Mouse (Mus musculus): ENCODE measurements around the gene Wdr37. TPM values are rescaled to one million over a fixed set of nuclear protein-coding genes. Genes with fewer than 3 reads are reported as not detected.
A peak's percentile ranks its signal among the peaks of the same experiment; 100 is the strongest.

The Wdr37 gene
- polyA plus RNA-seq, 1 experiment from 2014 or later: 49.3 TPM

DNA sequence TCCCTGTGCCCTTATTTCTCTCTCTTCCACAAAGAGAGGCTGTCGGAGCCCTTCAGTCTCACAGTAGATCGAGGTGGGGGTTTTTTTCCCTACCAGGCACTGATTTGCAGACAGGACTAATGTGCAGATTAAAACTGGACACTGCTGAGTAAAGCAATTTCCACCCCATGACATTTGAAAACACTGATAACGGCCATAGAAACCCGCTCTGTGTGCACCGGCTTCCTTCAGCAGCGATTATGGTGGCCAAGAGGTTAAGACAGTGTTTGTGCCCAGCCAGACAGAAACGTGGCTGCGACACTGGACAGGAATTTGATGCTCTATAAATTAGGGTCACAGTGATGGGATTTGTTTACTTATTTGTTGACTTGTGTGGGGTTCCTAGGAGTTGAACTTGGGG is 78.5 kb downstream of the Wdr37 start:
- H3K9ac ChIP-seq (ENCODE audit: low read length): no peak overlapping the region
- no peak for DNase-seq (ENCODE audit: low spot score)
- no peaks in the 10 kb centered on the region for H3K36me3 ChIP-seq (ENCODE audit: control insufficient read depth, insufficient read depth, low read length)
- no peaks in the 10 kb centered on the region for H3K27me3 ChIP-seq (replicated peaks; ENCODE audit: control insufficient read depth, insufficient read depth, low read length)
- no peak overlapping the region for H3K4me2 ChIP-seq (ENCODE audit: low read length)
- no peak overlapping the region for H3K27ac ChIP-seq (ENCODE audit: low read depth, low read length)
- no peak overlapping the region for H3K4me3 ChIP-seq (ENCODE audit: low read depth, low read length)
- no peak for ATAC-seq
- no peaks in the 10 kb centered on the region for H3K4me1 ChIP-seq (ENCODE audit: control insufficient read depth, insufficient read depth, low read length)
- 69% methylated on average over 8 of the region's 8 CpGs for WGBS
- H3K9me3 ChIP-seq (replicated peaks; ENCODE audit: control insufficient read depth, low read length): no peaks in the 10 kb centered on the region

DNA sequence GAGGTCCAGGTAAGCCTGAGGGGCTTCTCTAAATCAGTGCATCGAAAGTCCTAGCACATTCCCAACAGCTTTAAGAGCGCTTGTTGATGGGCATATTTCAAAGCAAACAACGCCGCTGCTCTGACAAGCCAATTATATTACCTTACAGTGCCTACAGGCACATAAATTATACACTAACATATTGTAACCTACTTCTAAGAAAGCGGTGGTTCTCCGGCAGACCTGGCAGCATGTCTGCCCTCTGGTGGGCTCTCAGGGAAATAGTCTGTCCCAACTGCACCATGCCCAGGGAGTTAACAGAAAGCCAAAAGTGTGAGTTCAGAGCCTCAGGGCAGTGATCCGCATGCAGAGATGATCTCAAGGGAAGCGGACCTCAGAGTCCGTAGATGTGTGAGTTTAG is 86.5 kb downstream of the Wdr37 start:
- Histone ChIP-seq H3K4me3 (ENCODE audit: low read depth, low read length) (no peak overlapping the region), H3K9me3 (replicated peaks; ENCODE audit: control insufficient read depth, low read length) (no peaks in the 10 kb centered on the region), H3K4me2 (ENCODE audit: low read length) (no peak overlapping the region), H3K27ac (ENCODE audit: low read depth, low read length) (no peak overlapping the region), H3K27me3 (replicated peaks; ENCODE audit: control insufficient read depth, insufficient read depth, low read length) (no peaks in the 10 kb centered on the region), H3K36me3 (ENCODE audit: control insufficient read depth, insufficient read depth, low read length) (no peaks in the 10 kb centered on the region), H3K4me1 (ENCODE audit: control insufficient read depth, insufficient read depth, low read length) (no peaks in the 10 kb centered on the region), H3K9ac (ENCODE audit: low read length) (no peak overlapping the region)
- ATAC-seq (peak; percentile 74), DNase-seq (ENCODE audit: low spot score) (peak; percentile 78)
- WGBS: 38% methylated on average over 9 of the region's 9 CpGs

- Histone ChIP-seq H3K27me3 (replicated peaks; ENCODE audit: control insufficient read depth, insufficient read depth, low read length) (no peaks in the 10 kb centered on the region), H3K4me2 (ENCODE audit: low read length) (no peak overlapping the region), H3K36me3 (ENCODE audit: control insufficient read depth, insufficient read depth, low read length) (no peaks in the 10 kb centered on the region), H3K27ac (ENCODE audit: low read depth, low read length) (no peak overlapping the region), H3K4me3 (ENCODE audit: low read depth, low read length) (no peak overlapping the region), H3K9ac (ENCODE audit: low read length) (no peak overlapping the region), H3K4me1 (ENCODE audit: control insufficient read depth, insufficient read depth, low read length) (no peaks in the 10 kb centered on the region), H3K9me3 (replicated peaks; ENCODE audit: control insufficient read depth, low read length) (no peaks in the 10 kb centered on the region)
- WGBS: 79% methylated on average over 14 of the region's 14 CpGs
- ATAC-seq (peak; percentile 64), DNase-seq (ENCODE audit: low spot score) (peak; percentile 57)
Measured at GRCm38 (mm10) chr13:8784308-8785061, 87.2 kb downstream of the Wdr37 start.

DNA sequence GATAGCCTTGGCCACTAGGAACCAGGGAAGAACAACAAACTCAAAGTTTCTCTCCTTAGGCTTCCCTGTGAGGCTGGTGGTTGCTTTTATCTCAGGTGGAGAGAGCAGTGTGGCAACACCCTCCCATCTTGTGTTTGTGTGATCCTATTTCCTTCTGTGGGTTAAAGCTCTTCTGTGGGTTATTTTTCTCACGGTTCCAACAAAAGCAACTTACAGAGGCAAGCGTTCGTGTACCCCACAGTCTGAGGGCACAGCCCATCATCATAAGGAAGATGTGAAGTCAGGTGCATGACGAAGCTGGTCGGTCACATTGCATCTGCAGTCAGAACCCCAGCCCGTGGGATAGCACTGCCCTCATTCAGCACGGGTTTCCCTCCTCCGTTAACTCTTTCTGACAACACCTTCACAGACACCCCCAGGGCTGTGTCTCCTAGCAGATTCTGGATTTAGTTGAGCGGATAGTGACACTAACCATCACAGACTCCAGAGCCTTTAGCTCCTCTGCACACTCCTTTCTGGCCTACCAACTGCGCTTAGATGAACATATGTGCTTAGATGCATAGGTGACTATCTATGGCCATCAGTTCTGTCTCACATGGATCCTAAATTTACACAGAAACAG is 87.9 kb downstream of the Wdr37 start:
- H3K4me1 ChIP-seq (ENCODE audit: control insufficient read depth, insufficient read depth, low read length): no peaks in the 10 kb centered on the region
- no peaks in the 10 kb centered on the region for H3K27me3 ChIP-seq (replicated peaks; ENCODE audit: control insufficient read depth, insufficient read depth, low read length)
- ATAC-seq (no peak), DNase-seq (ENCODE audit: low spot score) (no peak)
- H3K4me3 ChIP-seq (ENCODE audit: low read depth, low read length): no peak overlapping the region
- H3K27ac ChIP-seq (ENCODE audit: low read depth, low read length): no peak overlapping the region
- 85% methylated on average over 10 of the region's 10 CpGs for WGBS
- no peak overlapping the region for H3K9ac ChIP-seq (ENCODE audit: low read length)
- H3K9me3 ChIP-seq (replicated peaks; ENCODE audit: control insufficient read depth, low read length): no peaks in the 10 kb centered on the region
- H3K36me3 ChIP-seq (ENCODE audit: control insufficient read depth, insufficient read depth, low read length): no peaks in the 10 kb centered on the region
- H3K4me2 ChIP-seq (ENCODE audit: low read length): no peak overlapping the region

DNA sequence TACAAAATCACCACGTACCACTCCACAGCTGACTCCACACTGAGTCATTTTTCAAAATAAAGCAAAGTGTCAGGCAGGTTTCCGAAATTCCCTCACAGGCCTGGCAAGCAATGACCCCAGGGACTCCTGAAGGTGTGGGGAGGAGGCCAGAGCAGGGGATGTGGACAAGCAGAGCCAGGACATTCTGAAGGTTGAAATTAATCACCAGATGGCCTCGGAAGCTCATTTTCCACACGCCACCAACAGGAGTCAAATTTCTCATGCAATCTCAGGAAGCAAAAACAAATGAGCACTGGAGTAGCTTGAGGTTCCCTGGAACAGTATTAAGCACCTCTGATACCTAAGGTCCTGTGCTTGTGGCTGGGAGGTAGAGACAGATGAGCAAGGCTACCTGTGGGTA is 89.1 kb downstream of the Wdr37 start:
- H3K4me3 ChIP-seq (ENCODE audit: low read depth, low read length): no peak overlapping the region
- H3K4me2 ChIP-seq (ENCODE audit: low read length): no peak overlapping the region
- H3K27ac ChIP-seq (ENCODE audit: low read depth, low read length): no peak overlapping the region
- no peaks in the 10 kb centered on the region for H3K9me3 ChIP-seq (replicated peaks; ENCODE audit: control insufficient read depth, low read length)
- H3K9ac ChIP-seq (ENCODE audit: low read length): no peak overlapping the region
- ATAC-seq (no peak), DNase-seq (ENCODE audit: low spot score) (no peak)
- 69% methylated on average over 4 of the region's 4 CpGs for WGBS
- H3K36me3 ChIP-seq (ENCODE audit: control insufficient read depth, insufficient read depth, low read length): no peaks in the 10 kb centered on the region
- H3K4me1 ChIP-seq (ENCODE audit: control insufficient read depth, insufficient read depth, low read length): no peaks in the 10 kb centered on the region
- H3K27me3 ChIP-seq (replicated peaks; ENCODE audit: control insufficient read depth, insufficient read depth, low read length): no peaks in the 10 kb centered on the region

DNA sequence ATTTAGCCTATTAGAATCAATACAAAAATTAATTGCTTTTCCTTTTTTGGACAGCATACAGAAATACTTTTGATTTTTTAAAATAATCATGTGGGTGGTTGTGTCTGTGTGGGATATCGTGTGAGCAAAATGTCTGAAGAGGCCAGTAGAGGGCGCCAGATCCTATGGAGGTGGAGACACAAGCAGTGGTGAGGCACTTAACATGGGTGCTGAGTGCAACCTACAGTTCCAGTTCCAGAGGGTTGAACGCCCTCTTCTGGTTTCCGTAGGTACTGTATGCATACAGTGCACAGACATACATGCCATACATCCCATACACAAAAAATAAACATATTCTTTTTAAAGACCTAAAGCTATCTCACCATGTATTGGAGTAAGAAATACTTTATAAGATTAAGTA is 91.3 kb downstream of the Wdr37 start:
- Histone ChIP-seq H3K27ac (ENCODE audit: low read depth, low read length) (no peak overlapping the region), H3K9ac (ENCODE audit: low read length) (no peak overlapping the region), H3K4me1 (ENCODE audit: control insufficient read depth, insufficient read depth, low read length) (no peaks in the 10 kb centered on the region), H3K9me3 (replicated peaks; ENCODE audit: control insufficient read depth, low read length) (no peaks in the 10 kb centered on the region), H3K36me3 (ENCODE audit: control insufficient read depth, insufficient read depth, low read length) (no peaks in the 10 kb centered on the region), H3K4me2 (ENCODE audit: low read length) (no peak overlapping the region), H3K4me3 (ENCODE audit: low read depth, low read length) (no peak overlapping the region), H3K27me3 (replicated peaks; ENCODE audit: control insufficient read depth, insufficient read depth, low read length) (no peaks in the 10 kb centered on the region)
- peak; percentile 50 for DNase-seq (ENCODE audit: low spot score)
- WGBS: 54% methylated on average over 4 of the region's 4 CpGs
- peak; percentile 32; the same call in 1 of the 2 replicates for ATAC-seq

DNA sequence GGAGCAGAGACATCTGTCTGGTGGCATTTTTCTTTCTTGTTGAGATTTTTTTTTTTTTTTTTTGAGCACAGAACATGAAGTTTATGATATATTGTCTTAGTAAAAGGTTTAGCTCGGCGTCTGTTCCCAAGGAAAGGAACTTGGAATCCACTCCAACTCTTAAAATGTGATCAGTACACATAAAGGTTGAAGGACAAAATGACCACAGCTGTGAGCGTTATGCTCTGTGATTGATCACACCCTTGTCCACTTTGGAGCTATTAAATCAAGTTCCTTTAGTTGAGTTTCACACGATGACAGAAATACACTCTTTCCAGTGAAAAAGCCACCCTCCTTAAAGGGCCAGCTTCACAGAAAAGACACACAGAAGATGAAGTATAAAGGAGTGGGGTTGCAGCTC is 101.1 kb downstream of the Wdr37 start:
- no peak overlapping the region for H3K27ac ChIP-seq (ENCODE audit: low read depth, low read length)
- no peaks in the 10 kb centered on the region for H3K27me3 ChIP-seq (replicated peaks; ENCODE audit: control insufficient read depth, insufficient read depth, low read length)
- H3K4me3 ChIP-seq (ENCODE audit: low read depth, low read length): no peak overlapping the region
- H3K4me1 ChIP-seq (ENCODE audit: control insufficient read depth, insufficient read depth, low read length): no peaks in the 10 kb centered on the region
- H3K36me3 ChIP-seq (ENCODE audit: control insufficient read depth, insufficient read depth, low read length): no peaks in the 10 kb centered on the region
- 89% methylated on average over 4 of the region's 4 CpGs for WGBS
- H3K4me2 ChIP-seq (ENCODE audit: low read length): no peak overlapping the region
- H3K9ac ChIP-seq (ENCODE audit: low read length): no peak overlapping the region
- DNase-seq (ENCODE audit: low spot score) (no peak), ATAC-seq (no peak)
- no peaks in the 10 kb centered on the region for H3K9me3 ChIP-seq (replicated peaks; ENCODE audit: control insufficient read depth, low read length)

- Histone ChIP-seq H3K4me3 (ENCODE audit: low read depth, low read length) (no peak overlapping the region), H3K9ac (ENCODE audit: low read length) (no peak overlapping the region), H3K27me3 (replicated peaks; ENCODE audit: control insufficient read depth, insufficient read depth, low read length) (no peaks in the 10 kb centered on the region), H3K4me1 (ENCODE audit: control insufficient read depth, insufficient read depth, low read length) (no peaks in the 10 kb centered on the region), H3K27ac (ENCODE audit: low read depth, low read length) (no peak overlapping the region), H3K36me3 (ENCODE audit: control insufficient read depth, insufficient read depth, low read length) (no peaks in the 10 kb centered on the region), H3K4me2 (ENCODE audit: low read length) (no peak overlapping the region), H3K9me3 (replicated peaks; ENCODE audit: control insufficient read depth, low read length) (no peaks in the 10 kb centered on the region)
- ATAC-seq (no peak), DNase-seq (ENCODE audit: low spot score) (no peak)
- WGBS: 95% methylated on average over 7 of the region's 7 CpGs
Measured at GRCm38 (mm10) chr13:8769654-8770227, 102.0 kb downstream of the Wdr37 start.

GRCm38 (mm10) chr13:8760940-8761339 is 110.8 kb downstream of the Wdr37 start:
- Histone ChIP-seq H3K4me1 (ENCODE audit: control insufficient read depth, insufficient read depth, low read length) (no peaks in the 10 kb centered on the region), H3K9me3 (replicated peaks; ENCODE audit: control insufficient read depth, low read length) (no peaks in the 10 kb centered on the region), H3K36me3 (ENCODE audit: control insufficient read depth, insufficient read depth, low read length) (no peaks in the 10 kb centered on the region), H3K27ac (ENCODE audit: low read depth, low read length) (no peak overlapping the region), H3K9ac (ENCODE audit: low read length) (no peak overlapping the region), H3K4me2 (ENCODE audit: low read length) (no peak overlapping the region), H3K27me3 (replicated peaks; ENCODE audit: control insufficient read depth, insufficient read depth, low read length) (no peaks in the 10 kb centered on the region), H3K4me3 (ENCODE audit: low read depth, low read length) (no peak overlapping the region)
- DNase-seq (ENCODE audit: low spot score): no peak
- 76% methylated on average over 8 of the region's 8 CpGs for WGBS
- ATAC-seq: no peak

All from forebrain, embryonic 14.5 days (tissue).